Mouse (Mus musculus) heart, postnatal 0 days (tissue): Measurements from ENCODE around the gene Ggt1. TPM values are rescaled to one million over a fixed set of nuclear protein-coding genes. Genes with fewer than 3 reads are reported as not detected.
"Not testable (repeated sequence)": the region's sequence is repeated elsewhere in the genome, so short reads cannot be mapped to it uniquely, and the experiment has no call there.

Experiments used
- ATAC-seq: fragments of 200-750 bp; cut with Nextera tagmentation; 2 replicates; pipeline ENCODE4 v1.8.0; 2017; ENCODE audit warnings: low read depth, moderate number of reproducible peaks, moderate library complexity; ENCODE audit not compliant: insufficient read depth
- DNase-seq: peaks from one replicate; pipeline ENCODE4 v3.0.0-alpha.2; 2016; ENCODE audit warnings: low spot score
- H3K27ac ChIP-seq: fragments of 300-500 bp; sonication (generic); 2 replicates; pipeline ENCODE4 v1.5.1; 2014; ENCODE audit warnings: low read depth, mild to moderate bottlenecking
- H3K27me3 ChIP-seq: fragments of 300-500 bp; sonication (generic); 2 replicates; pipeline ENCODE4 v1.6.1; 2014; ENCODE audit warnings: low read length, mixed read lengths; ENCODE audit not compliant: control insufficient read depth, insufficient read depth
- H3K36me3 ChIP-seq: fragments of 300-500 bp; sonication (generic); replicated peaks from 2 replicates; pipeline ENCODE4 v1.6.1; 2014; ENCODE audit warnings: low read length, mixed read lengths; ENCODE audit not compliant: control insufficient read depth, insufficient read depth
- H3K4me1 ChIP-seq: fragments of 300-500 bp; sonication (generic); 2 replicates; pipeline ENCODE4 v1.6.1; 2014; ENCODE audit warnings: antibody characterized with exemption; ENCODE audit not compliant: control insufficient read depth, insufficient read depth
- H3K4me2 ChIP-seq: fragments of 300-500 bp; sonication (generic); 2 replicates; pipeline ENCODE4 v1.6.1; 2014; ENCODE audit warnings: low read depth, mild to moderate bottlenecking, low read length, moderate library complexity
- H3K4me3 ChIP-seq: fragments of 300-500 bp; sonication (generic); 2 replicates; pipeline ENCODE4 v1.5.1; 2014; ENCODE audit warnings: low read depth, low read length
- H3K9ac ChIP-seq: fragments of 300-500 bp; sonication (generic); replicated peaks from 2 replicates; pipeline ENCODE4 v1.6.1; 2014; ENCODE audit warnings: low read depth, low read length, mixed read lengths
- H3K9me3 ChIP-seq: fragments of 300-500 bp; sonication (generic); replicated peaks from 2 replicates; pipeline ENCODE4 v1.6.1; 2016; ENCODE audit warnings: low read length; ENCODE audit not compliant: control insufficient read depth
- CTCF ChIP-seq: IDR thresholded peaks from 2 replicates; pipeline ENCODE4 v1.5.1; 2016; ENCODE audit warnings: antibody characterized with exemption, control low read depth, low read depth
- EP300 ChIP-seq: IDR thresholded peaks from 2 replicates; pipeline ENCODE4 v1.6.1; 2016; ENCODE audit warnings: antibody characterized with exemption, low read depth
- WGBS: fragments of 180-500 bp; shearing (Covaris S2); extraction: QIAGEN DNeasy Blood & Tissue Kit; methylation state at CpG from one replicate; pipeline ENCODE4 v1.1.7; 2014; 5-methylcytosine and 5-hydroxymethylcytosine counted together
- polyA plus RNA-seq: library from polyadenylated mRNA; unstranded; fragments of >200 nt; fragmentation: Nextera tagmentation; extraction: Ambion mirVana; gene quantifications from 2 replicates; pipeline ENCODE4 v1.2.1, GENCODE M21; 2015
- total RNA-seq: library from RNA; depleted of rRNA; stranded (reverse); fragments of >200 nt; gene quantifications from 2 replicates; pipeline ENCODE4 v1.2.3, GENCODE M21; 2014; ENCODE audit warnings: low replicate concordance

Ggt1 gene
- total and polyA plus RNA-seq, 2 experiments from 2014 or later: 0.37 TPM; not detected in 1

GRCm38 (mm10) chr10:75564687-75565265, 3.4 kb downstream of the Ggt1 start:
- no peak for DNase-seq
- H3K9me3 ChIP-seq: no peaks in the 10 kb centered on the region
- no peak overlapping the region for H3K27ac ChIP-seq
- H3K4me3 ChIP-seq: no peak overlapping the region
- ATAC-seq: no peak
- H3K4me1 ChIP-seq: 0 out of 2 replicates have a peak, but pooled peaks cover 8% of the 10 kb centered on the region
- H3K36me3 ChIP-seq: no peaks in the 10 kb centered on the region
- no peak overlapping the region for H3K4me2 ChIP-seq
- TF ChIP-seq CTCF: no peak
- no peak for TF ChIP-seq EP300
- 75% methylated on average over 12 of the region's 12 CpGs for WGBS
- H3K27me3 ChIP-seq: peaks cover 22% of the 10 kb centered on the region
- H3K9ac ChIP-seq: no peak overlapping the region

GRCm38 (mm10) chr10:75565436-75565835, 4.0 kb downstream of the Ggt1 start:
- H3K27me3 ChIP-seq: peaks cover 22% of the 10 kb centered on the region
- H3K9me3 ChIP-seq: no peaks in the 10 kb centered on the region
- no peak overlapping the region for H3K9ac ChIP-seq
- H3K36me3 ChIP-seq: no peaks in the 10 kb centered on the region
- WGBS: 51% methylated on average over 6 of the region's 6 CpGs
- no peak overlapping the region for H3K4me2 ChIP-seq
- H3K4me3 ChIP-seq: no peak overlapping the region
- 0 out of 2 replicates have a peak, but pooled peaks cover 1% of the 10 kb centered on the region for H3K4me1 ChIP-seq
- H3K27ac ChIP-seq: no peak overlapping the region
- TF ChIP-seq EP300: no peak
- no peak for TF ChIP-seq CTCF
- DNase-seq (no peak), ATAC-seq (no peak)

- no peak for ATAC-seq
- Histone ChIP-seq H3K27me3 (peaks cover 17% of the 10 kb centered on the region), H3K36me3 (no peaks in the 10 kb centered on the region), H3K9ac (no peak overlapping the region), H3K27ac (no peak overlapping the region), H3K4me1 (no peaks in the 10 kb centered on the region), H3K4me2 (no peak overlapping the region), H3K9me3 (no peaks in the 10 kb centered on the region), H3K4me3 (no peak overlapping the region)
- TF ChIP-seq CTCF (no peak), EP300 (no peak)
- DNase-seq: no peak
- WGBS: 80% methylated on average over 7 of the region's 7 CpGs
These were observed 4.5 kb downstream of the Ggt1 start for GRCm38 (mm10) chr10:75565906-75566305.

GRCm38 (mm10) chr10:75566321-75566720, 4.9 kb downstream of the Ggt1 start:
- no peak overlapping the region for H3K4me2 ChIP-seq

GRCm38 (mm10) chr10:75566765-75567164, 5.4 kb downstream of the Ggt1 start:
- not testable (repeated sequence) for ATAC-seq, H3K4me1 ChIP-seq, H3K27ac ChIP-seq, H3K36me3 ChIP-seq, H3K4me2 ChIP-seq, H3K9ac ChIP-seq, H3K27me3 ChIP-seq, DNase-seq, H3K4me3 ChIP-seq, H3K9me3 ChIP-seq
- 83% methylated on average over 2 of the region's 2 CpGs for WGBS

More at GRCm38 (mm10) chr10:75566321-75566720, 4.9 kb downstream of the Ggt1 start:
- H3K9ac ChIP-seq: no peak overlapping the region
- no peaks in the 10 kb centered on the region for H3K36me3 ChIP-seq
- no peak for ATAC-seq
- no peak overlapping the region for H3K4me3 ChIP-seq
- no peaks in the 10 kb centered on the region for H3K9me3 ChIP-seq
- H3K27me3 ChIP-seq: peaks cover 13% of the 10 kb centered on the region
- WGBS: 76% methylated on average over 5 of the region's 5 CpGs
- no peak overlapping the region for H3K27ac ChIP-seq
- H3K4me1 ChIP-seq: no peaks in the 10 kb centered on the region
- no peak for DNase-seq
- no peak for TF ChIP-seq EP300
- no peak for TF ChIP-seq CTCF

GRCm38 (mm10) chr10:75568029-75568428, 6.6 kb downstream of the Ggt1 start:
- 31% methylated on average over 5 of the region's 5 CpGs for WGBS
- no peak for TF ChIP-seq EP300
- TF ChIP-seq CTCF: no peak
- H3K4me3 ChIP-seq: no peak overlapping the region
- no peaks in the 10 kb centered on the region for H3K36me3 ChIP-seq
- H3K9ac ChIP-seq: no peak overlapping the region
- no peak for DNase-seq
- no peaks in the 10 kb centered on the region for H3K4me1 ChIP-seq
- no peak for ATAC-seq
- H3K27ac ChIP-seq: no peak overlapping the region
- H3K27me3 ChIP-seq: peaks cover 7% of the 10 kb centered on the region; the same call in 1 of the 2 replicates
- H3K9me3 ChIP-seq: no peaks in the 10 kb centered on the region
- no peak overlapping the region for H3K4me2 ChIP-seq
